Mouse (Mus musculus) CD4-positive helper T cell, adult 2 months (primary cell): ENCODE measurements at regions not wholly inside any gene's neighbourhood (a gene's known extent, or its start where the extent isn't known, plus 50 kb on each side); places are given as distances from the start of the nearest gene placed in this dataset.

ENCODE experiments used
- DNase-seq: peaks from one replicate; pipeline ENCODE4 v3.0.0-alpha.2; 2012; ENCODE audit warnings: low read depth, missing footprints, low spot score

DNA sequence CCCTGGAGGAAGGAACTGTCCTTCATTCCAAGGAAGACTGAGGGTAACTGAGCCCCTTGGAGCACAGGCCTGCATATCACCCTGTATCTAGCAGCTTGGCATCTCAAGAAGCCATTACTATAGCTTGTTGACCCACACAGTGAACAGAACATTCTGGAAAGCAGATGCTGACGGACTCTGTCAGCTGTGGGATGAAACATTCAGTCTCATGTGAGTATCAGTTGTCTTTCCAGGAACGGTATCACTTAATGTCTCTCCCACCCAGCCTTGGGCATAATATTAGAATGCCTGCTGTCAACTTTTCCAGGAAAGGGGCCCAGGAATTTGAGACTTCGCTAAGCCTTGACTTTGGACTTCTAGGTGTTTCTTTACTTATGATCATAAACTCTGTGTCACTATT, 76.3 kb upstream of the Egln3 start:
- no peak for DNase-seq

DNA sequence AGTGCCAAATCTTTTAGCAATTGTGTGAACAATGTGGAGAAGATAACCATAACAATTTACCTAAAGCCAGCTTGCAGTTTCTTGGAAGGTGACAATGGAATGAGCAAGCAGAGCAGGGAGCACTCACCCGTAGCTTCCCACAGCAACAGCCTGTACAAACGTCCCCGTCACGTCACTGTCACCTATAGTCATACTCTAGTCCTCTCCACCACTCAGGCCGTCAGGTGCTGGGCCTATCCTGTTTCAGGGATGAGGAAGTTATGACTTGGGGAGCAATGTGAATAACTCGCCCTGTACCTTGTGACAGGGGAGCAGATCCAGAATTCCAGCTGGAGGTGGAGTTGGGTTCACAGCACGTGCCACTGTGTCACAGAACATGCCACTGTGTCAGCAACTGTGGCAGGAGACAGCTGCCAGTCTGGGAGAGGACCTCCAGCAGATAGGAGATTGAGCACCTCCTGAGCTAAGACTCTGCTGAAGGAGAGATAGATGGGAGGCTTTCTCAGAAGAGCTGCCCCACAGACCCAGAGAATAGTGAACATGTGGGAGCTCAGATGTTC, 73.4 kb upstream of the Egln3 start:
- no peak for DNase-seq

DNA sequence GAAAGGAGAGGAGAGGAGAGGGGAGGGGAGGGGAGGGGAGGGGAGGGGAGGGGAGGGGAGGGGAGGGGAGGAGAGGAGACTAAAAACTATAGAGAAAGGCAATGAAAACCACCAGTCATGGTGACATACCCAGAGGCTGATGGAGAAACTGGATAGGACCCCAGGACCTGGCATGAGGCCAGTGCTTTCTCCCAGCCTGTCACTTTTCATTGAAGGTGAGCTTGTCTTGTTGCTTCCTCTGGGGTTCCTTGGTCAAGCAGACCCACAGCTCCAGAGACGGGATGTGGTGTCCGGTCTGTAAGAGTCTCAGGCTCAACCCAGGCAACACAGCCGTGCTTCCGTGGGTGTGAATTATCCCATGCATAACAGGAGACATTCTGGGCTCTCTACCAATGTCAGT, 69.8 kb upstream of the Egln3 start:
- DNase-seq, result no peak

DNA sequence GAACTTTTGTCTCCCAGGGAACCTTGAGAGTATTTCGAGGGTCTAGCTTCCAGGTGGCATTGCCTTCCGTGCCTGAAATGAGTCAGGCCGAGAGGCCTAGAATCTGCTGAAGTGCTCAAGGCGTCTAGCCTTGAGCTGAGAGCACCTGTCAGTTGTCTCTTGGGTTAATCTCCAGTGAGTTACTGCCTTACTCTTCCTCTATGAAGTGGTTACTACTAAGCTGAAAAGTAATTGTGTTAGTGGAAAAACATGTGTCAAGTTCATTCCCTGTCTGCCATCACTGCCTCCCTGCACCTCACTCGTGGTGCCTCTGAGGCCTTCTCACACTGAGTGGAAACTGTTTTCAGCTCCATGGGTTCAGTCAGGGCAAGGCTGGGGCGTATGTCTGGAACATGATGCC, 69.0 kb upstream of the Egln3 start:
- no peak for DNase-seq

DNA sequence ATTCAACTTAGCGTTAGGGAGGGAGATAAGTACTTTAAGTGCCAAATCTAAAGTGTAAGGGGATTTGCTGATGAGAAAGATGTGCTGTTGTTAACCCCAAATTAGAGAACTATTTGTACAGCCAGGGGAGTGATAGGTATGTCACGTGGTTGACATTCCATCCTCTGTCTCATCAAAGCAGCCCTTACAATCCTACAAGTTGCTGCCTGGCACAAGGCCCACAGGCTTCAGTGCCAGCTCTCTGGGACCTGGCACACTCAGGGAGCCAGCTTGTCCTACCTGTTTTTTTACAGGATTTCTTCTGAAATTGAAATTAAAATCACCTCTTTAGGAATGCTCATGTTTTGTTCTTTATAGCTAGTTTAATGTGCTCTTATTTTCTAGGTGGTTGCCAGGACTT, 68.6 kb upstream of the Egln3 start:
- DNase-seq, result no peak

DNA sequence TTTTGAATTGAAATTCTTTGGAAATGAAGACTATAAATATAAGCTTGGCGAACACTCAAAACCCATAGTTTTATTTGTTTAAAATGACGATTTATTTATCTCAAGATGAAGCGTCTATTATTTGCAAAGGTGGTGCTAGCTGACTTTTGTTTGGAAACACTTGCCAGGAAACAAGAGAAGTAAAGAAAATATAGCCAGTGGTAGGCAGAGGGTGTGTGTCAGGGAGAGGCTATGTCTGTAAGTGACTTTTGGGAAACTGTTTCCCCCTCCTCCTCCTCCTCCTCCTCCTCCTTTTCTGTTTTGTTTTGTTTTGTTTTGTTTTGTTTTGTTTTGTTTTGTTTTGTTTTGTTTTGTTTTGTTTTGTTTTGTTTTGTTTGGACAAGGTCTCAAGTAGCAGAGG, 62.2 kb upstream of the Egln3 start:
- DNase-seq, result no peak

DNA sequence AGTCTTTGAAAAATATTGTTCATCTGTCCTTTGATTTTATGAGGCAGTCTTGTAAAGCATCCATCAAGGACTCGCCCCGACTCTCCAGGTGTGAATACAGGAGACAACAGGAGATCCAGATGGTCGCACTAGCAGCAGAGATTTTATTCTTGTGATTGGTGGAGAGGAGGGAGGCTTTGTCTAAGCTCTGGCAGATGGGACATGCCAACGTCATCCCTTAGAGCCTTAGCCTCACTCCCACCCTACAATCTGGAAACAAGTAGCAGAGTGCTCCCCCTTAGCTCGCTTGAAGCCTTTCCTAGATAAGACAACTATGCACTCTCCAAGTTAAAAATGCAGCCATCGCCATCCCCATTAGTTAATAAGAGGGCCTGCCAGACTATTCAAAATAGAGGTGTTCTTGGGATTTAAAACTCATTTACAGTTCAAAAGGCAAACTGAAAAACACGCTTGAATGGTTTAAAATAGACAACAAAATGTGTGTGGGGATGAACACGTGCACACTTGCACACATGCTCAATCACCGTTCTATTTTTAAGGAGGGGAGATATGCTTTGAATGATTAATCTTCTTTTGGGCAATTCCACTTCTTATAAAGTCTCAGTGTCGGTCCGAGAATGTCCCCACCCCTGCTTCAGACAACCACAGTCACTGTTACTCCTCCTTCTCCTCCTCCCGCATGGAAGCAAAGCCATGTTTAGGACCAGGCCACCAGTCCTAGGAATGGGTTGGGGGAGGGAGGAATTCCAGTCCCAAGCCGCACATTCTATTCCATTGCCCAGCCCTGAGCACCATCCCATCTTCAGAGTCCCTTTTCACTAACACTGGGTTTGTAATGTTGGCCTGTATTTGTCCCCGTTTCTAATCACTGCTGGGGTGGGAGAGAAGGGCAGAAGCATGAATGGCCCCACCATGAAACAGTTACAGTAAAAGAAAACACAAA, 61.5 kb upstream of the Egln3 start:
- DNase-seq, result no peak

DNA sequence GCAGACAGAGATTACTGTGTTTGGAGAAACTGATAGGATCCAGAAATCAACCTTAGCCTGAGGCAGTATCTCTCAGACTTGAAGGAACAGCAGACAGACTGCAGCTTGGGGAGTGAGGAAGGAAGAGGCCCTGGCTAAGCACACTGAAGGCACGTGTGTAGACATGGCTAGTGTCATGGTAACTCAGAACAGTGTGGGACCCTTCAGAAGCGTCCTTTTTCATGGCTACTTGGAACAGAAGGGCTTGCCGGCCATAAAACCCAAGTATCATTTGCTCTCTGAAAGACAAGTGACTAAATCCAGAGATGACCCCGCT, 60.7 kb upstream of the Egln3 start:
- no peak for DNase-seq

DNA sequence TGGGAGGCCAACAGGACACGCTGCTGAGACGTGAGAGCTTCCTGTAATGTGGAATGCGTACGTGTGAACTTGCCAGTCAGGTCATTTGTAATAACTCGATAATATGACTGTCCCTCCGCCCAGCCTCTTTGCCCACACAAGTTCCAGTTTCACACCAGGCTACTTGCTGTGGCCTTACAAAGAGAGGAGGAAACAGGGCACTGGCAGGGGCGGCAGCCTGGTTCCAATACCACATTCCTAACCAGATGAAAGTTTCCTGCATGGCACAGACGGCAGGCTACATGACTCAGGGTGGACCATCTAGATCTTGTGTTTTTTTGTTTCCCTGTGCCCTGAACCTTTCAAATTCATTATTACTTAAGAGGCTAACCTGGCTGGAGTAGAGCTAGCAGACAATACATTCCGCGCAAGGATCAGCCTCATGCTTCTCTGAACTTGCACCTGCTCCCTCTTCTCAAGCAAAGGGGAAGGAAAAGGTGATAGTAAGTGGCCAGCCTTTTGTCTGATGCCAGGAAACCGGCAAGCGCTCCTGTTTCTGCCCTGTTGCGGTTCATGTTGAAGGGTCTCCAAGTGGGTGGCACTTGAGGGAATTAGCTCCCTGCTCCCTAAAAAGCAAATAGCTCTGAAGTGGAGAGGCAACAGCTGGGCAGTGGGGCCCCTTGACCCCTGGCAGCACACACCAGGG, 60.2 kb upstream of the Egln3 start:
- DNase-seq, result no peak

DNA sequence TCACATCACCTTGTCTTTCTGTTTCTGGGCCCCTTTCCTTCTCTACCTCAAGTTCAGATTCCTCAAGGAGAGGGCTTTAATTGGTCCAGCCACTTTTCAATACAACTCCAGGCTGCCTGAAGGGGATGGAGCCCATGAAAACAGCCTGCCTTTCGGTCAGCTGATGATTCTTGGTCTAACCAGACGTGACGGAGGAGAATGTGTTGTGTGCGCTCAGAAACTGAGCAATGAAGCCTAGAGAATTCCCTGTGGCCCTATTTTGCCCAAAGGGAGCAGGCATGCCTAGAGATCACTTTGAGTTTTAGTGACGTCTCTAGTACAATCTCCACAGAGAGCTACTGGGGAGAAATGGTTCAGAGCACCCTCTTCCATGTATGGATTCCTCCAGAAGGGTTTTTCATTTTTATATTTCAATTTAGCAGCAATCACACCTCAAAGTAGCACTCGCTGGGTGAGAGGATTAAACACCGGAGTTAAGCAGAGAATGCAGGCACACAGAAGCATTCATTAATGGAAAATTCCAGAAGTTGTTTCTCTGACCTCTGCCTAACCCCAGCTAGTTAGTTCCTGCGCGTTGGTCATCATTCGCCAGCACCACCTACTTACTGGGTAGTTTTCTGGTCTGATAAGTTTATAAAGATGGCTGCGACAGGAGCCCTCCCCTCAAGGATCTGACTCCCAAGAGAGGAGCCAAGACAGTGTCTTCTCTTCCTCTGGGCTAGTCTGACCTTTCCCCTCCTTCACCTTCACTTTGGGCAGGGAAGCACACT, 58.8 kb upstream of the Egln3 start:
- no peak for DNase-seq

DNA sequence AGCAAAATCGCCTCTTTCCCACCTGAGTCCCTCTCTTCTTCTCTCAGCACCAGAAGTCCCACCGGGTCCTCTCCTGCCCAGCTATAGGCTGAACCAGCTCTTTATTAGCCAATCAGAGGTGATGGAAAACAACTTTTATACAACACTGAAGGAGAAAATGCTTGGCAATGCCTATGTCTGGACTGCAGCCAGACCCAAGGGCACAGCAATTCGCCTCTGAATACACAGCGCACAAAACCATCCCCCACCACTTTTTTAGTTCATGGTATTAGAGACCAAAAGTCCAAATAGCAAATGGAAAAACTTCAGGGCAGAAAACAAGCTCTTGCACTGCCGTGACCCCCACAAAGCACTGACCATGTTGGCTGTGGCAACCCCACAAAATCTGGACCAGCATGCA, 57.8 kb upstream of the Egln3 start:
- DNase-seq, result no peak

DNA sequence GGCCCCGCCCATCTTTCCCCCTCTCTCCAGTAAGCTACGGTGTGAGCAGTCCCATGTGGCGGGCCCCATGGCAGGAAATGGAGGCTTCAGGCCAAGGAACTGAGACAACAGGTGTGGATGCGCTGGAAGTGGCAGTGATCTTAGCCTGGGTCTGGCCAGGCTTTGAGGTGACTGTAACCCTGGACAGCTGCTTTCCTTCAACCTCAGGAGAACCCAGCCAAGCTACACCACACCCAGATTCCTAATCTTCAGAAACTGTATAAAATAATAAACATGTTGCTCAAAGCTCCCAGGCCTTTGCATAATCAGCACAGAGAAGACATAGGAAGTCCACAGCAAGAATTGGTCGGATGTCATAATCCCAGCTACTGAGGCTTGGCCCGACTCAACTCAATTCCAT, 56.8 kb upstream of the Egln3 start:
- DNase-seq, result no peak

DNA sequence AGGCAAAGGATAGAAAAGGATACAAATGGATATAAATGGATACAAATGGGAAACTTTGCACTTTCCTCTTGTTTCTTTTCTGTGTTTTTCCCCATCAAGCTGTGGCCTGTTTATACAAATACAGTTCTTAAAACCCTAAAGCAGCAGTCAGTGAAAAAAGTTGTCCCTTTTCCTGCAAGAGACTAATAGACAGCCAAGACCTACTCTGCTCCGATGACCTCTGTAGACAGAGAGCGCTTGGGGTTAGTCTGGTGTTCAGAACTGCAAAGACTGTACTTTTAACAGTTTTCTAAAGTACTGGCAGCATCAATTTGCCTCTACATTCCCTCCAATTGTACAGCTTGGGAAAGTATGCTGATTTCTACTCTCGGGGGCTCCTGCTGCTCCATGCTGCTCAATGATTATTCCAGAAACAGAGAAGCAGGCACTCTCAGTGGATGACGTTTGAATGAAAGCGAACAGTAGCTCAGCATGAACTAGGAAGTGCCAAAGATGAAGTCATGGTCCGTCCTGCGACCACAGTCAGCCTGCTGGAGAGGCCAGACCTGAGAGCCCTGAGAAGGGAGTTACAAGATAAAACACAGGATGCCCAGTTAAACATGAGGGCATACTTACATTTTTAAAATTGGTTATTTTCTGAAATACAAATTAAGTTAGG, 54.2 kb upstream of the Egln3 start:
- no peak for DNase-seq

DNA sequence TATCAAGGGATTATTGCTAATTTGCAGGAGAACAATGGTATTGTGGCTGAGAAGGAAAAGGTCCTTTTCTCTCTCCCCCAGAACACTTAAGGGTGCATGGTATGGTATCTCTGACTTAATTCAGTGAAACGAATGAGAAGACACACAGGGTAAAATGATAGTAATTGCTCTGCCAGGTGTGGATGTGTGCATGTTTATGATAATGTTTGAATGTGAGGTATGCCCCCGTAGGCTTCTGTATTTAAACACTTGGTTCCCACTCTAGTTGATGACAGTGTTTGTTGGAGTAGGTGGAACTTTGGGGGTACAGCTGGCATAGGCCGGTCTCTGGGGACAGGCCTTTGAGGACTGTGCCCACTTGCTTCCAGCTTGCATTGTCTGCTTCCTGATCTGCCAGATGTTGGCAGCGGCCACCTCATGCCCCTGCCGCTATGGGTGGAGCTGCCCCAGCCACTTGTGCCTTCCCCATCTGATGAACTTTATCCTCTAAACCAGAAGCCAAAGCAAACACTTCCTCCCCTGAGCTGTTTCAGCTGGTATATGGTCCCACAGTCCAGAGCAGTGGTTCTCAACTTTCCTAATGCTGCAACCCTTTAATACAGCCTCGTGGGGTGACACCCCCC, 53.0 kb upstream of the Egln3 start:
- DNase-seq, result no peak
